Mouse (Mus musculus) urinary bladder, postnatal 25 days (tissue): ENCODE measurements around the gene Accs.

Experiments used
- DNase-seq: peaks from one replicate; pipeline ENCODE4 v3.0.0; 2022; ENCODE audit warnings: low spot score

The Accs gene

DNA sequence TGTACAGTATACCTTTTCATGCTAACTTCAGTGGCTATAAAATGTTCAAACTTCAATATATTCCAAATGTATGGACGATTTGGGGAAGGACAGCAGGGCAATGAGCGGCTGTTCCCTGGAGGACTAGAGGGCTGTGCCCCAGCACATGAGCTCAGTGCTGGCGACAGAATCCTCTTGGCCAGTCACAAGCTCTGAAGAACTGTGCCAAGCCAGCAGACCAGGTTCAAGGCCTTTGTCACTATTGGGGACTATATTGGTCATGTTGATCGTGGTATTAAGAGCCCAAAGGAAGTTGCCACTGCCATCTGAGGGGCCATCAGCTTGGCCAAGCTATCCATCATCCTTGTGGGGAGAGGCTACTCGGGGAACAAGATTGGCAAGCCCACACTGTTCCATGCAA lies 55.4 kb downstream of the Accs start:
- no peak for DNase-seq

DNA sequence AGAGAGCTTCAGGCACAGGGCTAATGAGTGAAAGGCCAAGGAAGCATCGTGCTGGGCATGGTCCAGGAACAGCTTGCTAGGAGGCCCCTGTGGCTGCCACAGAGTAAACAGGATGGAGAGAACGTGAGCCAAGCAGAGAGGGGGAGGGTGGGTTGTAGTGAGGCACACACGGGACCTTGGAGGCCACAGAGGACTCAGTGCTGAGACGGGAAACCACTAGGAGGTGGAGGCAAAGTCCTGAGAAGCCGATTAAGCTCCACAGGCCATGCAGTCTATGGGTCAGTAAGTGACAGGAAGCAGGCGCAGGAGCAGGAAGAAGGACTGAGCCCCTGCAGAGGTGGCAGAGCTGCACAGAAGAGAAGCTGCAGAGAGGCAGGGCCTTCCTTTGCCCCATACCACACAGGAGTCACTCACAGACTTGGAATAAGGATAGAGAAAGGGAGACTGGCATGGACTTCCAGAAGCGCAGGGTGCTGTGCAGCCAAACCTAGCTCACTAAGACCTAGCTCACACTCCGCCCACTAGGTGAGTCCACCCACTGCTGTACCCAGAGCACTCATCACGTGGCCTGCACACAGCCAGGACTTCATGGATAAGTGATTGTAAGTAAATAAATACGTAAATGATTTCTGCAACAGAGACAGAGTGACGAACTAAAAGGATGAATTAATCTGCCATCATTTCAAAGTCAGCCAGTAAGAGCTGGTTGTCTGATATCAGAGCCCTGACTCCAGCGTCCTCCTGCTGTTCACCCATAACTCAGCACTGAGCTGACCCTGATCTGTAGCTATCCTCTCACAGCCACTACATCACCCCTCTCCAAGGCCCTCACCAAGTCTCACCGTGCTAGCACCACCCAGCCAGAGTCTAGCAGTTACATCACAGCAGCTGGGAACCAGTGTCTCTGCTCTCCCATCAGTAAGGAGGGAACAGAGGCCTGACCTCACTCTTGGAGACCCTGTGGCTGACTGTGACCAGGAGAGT lies 57.9 kb downstream of the Accs start:
- DNase-seq = no peak

DNA sequence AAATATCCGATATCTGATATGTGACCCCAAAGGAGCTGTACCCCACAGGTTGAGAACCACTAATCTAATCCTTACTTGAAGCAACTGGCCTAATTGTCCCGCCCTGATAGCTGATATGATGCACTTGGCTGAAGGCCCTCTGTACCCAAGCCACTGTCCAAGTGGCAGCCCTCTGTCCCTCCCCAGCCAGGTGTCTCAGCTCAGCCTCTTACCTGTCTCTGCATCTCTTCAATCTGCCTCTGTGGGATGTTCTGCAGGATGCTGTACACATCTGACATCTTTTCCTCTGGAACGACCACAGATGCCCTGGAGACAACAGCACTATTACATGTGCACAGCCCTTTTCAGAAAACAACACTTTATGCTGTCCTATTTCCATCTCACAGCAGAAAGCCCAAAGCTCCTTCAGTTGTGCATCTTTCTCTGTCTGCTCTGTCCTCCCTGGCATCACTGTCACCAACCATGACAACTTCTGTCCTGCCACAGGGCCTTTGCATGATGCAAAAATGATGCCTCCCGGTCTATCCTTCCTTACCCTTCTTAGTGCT lies 58.9 kb downstream of the Accs start:
- DNase-seq = no peak

DNA sequence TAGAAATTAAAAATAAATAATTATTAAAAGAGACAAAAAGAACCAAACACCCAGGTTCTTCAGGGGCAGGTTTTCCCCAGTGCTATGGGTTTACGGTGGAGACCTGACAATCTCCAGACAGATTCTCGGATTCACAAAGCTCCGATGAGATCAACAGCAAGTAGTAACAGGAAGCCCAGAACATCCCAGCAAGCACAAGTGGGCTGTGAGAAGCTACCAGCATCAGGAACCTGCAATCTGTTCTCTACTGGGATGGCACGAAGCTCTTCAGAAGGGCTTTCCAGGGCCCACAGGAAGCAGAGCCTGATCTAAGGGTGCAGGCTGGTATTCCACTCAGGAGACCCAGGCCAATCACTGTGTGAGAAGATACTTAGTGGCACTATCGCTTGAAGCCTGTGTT lies 61.2 kb downstream of the Accs start:
- DNase-seq = no peak

DNA sequence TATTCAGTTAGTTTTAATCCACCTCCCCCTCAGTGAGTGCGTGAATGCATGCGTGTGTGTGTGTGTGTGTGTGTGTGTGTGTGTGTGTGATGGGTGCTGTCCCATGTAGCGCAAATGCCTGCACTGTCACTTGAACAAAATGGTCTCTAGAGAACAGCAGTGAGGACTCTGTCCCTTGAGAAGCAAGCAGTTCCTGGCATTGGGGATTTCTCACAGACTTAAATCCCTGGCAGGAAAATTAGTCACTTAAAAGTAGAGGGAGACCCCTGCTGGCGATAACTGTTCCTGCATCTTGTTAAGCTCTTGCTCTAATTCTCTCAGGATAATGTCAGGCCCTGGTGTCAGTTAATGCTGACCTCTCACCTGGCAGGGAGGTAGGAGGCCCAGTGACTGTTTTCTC lies 63.6 kb downstream of the Accs start:
- DNase-seq = peak; percentile 58

DNA sequence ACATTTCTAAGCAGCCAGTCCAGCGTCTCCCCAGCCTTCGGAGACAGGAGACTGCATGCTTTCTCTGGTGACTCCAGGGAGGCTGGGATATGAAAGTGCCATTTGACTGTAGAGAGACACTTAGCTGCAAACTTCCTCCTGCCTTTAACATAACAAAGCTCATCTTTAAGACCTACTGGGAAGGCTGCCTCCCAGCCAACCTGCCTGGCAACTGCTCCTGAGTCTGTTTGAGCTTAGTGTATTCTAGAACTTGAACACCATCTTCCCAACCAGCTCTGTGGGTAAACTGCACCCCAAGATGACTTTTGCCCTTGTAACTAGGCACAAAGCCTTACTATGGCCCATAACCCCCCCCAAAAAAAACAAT lies 64.3 kb downstream of the Accs start:
- no peak for DNase-seq

DNA sequence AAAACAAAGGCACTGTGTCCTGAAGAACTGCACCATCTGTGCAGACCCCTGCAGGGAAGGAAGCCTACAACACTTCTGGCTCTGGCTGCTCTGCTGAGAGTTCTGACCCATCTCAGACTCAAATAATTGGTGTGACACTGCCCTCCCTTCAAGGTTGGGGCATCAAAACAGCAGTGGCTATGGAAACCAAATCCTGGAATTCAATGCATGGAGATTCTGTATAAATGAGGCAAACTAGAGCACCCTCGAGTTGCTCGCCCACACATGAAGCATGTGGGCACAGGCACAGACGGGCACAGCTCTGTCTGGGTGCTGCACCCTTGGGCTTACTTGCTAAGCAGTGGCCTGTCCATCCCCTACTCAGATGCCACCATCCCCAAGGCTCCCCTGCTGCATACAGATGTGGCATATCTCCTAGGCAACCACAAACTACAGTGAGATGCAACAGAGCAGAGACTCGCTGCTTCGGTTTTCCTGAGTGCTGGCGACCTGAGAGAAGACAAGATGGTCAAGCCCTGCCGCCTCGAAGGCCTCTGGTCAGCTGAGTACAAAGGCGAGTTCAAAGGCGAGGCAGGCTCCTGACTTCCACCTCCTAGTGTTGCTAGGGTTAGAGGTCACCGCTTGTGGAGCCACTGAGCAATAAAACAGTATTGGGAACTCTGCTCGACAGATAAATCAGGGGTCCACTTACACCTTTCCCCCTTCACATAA lies 64.9 kb downstream of the Accs start:
- no peak for DNase-seq

DNA sequence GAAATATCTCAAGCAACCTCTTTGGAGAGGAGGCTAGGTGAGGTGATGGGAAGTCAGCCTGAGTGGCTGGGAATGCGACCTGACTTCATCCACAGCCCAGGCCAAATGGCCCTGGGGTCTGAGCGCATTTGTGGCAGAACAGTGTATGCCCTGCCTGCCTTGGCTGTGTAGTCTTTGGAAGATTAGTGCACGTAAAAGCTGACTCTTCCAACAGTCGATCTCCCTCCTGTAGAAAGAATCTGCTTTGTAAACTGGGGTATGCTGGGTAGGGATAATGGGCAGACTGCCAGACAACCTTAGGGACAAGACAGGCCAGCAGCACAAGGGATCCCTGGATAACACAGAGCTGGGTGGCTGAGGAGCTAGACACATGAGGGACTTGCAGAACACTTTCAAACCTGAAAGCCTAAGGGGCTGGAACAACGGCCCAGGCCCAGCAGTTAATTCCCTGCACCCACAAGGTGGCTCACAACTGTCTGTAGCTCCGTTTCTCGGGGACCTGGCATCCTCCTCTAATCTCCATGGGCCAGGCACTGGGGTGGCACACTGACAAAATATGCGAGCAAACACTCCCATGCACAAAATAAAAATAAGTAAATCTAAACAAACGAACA lies 65.7 kb downstream of the Accs start:
- no peak for DNase-seq
